Mouse (Mus musculus) bone marrow, adult 2 months (tissue): ENCODE results near the gene Ccdc188.

ENCODE experiments used
- CTCF ChIP-seq: fragments of 200-500 bp; IDR thresholded peaks from 2 replicates; pipeline ENCODE4 v1.5.1; 2011; ENCODE audit warnings: low read length, control low read depth; ENCODE audit not compliant: control insufficient read depth, insufficient read depth
- POLR2A ChIP-seq: fragments of 200-500 bp; IDR thresholded peaks from 2 replicates; pipeline ENCODE4 v1.6.1; 2011; ENCODE audit warnings: low read depth, mild to moderate bottlenecking, control low read depth, low read length, borderline replicate concordance; ENCODE audit not compliant: control insufficient read depth

GRCm38 (mm10) chr16:18248433-18249363 is 31.0 kb downstream of the Ccdc188 start, which contains the start of the genes Trmt2a and Ranbp1:
- TF ChIP-seq CTCF (no peak), POLR2A (peak; percentile 94; the same call in 1 of the 2 replicates)
